Mouse (Mus musculus): ENCODE measurements around the gene Rtp3.

Gene Rtp3

DNA sequence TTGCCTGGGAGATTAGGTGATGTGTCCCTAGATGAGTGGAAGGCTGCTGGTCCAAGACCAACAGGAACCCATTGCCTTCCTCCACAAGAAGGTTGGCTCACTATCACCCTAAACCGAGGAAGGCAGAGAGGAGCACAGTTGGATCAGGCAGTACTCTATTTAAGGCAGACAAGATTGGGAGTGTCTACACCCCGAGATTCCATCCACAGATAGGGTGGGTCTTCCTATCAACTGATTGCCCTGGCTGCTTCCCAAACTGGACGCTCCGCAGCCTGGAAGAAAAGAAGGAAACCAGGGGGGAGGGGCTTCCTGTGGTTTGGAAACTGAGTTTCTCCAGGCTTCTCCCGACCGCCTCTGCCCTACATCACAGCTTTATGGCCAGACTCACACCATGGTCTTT lies at the start of gene Rtp3:
TSS of gene Rtp3 (minus strand) at position 380 of the 400 bp plus-strand sequence.
- Histone ChIP-seq H3K27me3 (ENCODE audit: control insufficient read depth, insufficient read depth, low read length, poor library complexity, severe bottlenecking) (no peaks in the 10 kb centered on the region), H3K36me3 (ENCODE audit: control insufficient read depth, insufficient read depth, low read length, poor library complexity, severe bottlenecking) (no peaks in the 10 kb centered on the region)
- DNase-seq (ENCODE audit: low read depth, low spot score) = no peak

DNA sequence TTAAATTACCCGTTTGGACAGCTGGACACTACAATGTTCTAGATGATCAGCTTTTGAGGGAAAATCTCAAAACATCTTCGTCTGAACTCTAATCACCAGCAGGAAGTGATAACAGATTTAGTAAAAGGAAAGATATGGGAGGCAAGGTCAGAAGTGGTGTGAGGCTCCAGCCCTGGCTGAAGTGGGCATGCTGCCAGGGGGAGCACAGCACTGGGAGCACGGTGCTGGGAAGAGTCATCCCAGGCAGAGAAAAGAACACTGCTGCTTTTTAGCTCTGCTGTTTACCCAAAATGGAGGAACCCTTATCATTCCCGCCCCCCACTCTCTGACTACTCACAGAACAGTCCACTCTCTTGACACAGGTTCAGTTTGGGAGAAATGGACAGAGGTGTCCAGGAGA lies 49.6 kb upstream of the Rtp3 start:
- no peaks in the 10 kb centered on the region for H3K36me3 ChIP-seq (ENCODE audit: control insufficient read depth, insufficient read depth, low read length, poor library complexity, severe bottlenecking)
- H3K27me3 ChIP-seq (ENCODE audit: control insufficient read depth, insufficient read depth, low read length, poor library complexity, severe bottlenecking) = no peaks in the 10 kb centered on the region; the same call in 1 of the 2 replicates
- no peak for DNase-seq (ENCODE audit: low read depth, low spot score)

DNA sequence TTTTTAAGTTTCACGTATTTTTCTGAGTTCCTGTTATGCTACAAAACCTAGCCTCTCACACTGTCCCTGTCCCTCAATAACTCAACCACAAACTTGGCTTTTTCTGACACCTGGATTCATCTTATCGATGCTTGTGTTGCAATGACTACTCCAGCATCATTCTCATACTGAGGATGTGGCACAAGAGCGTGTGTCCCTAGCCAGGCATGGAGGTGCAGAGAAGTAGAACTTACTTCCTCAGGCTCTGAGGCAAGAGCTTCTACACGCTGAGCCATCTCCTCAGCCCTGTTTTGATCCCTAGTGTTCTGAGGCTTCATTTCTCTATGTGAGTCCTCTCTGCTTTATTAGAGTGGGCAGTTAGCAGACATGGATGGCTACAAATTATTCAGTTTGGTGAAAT lies 43.3 kb upstream of the Rtp3 start:
- H3K27me3 ChIP-seq (ENCODE audit: control insufficient read depth, insufficient read depth, low read length, poor library complexity, severe bottlenecking) = no peaks in the 10 kb centered on the region; the same call in 1 of the 2 replicates
- no peak for DNase-seq (ENCODE audit: low read depth, low spot score)
- no peaks in the 10 kb centered on the region for H3K36me3 ChIP-seq (ENCODE audit: control insufficient read depth, insufficient read depth, low read length, poor library complexity, severe bottlenecking)

DNA sequence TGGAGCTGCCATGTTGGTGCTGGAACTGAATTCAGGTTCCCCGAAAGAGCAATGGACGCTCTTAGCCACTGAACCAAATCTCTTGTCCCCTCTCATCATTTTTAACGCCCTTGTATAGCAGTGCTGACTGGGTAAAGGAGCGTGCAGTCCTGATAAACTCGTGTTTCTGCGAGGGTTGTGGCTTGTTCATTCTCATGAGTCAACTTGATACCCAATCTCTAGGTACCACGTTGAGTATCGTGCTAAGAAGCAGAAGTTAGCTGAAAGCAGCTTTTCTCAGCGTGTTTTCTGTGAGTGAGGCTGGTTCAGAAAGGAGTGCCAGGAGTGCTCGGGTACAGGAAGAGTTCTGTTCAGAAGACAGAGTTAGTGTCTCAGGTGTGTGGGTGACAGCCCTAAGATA lies 36.4 kb upstream of the Rtp3 start:
- no peak for DNase-seq (ENCODE audit: low read depth, low spot score)
- H3K36me3 ChIP-seq (ENCODE audit: control insufficient read depth, insufficient read depth, low read length, poor library complexity, severe bottlenecking) = no peaks in the 10 kb centered on the region
- no peaks in the 10 kb centered on the region for H3K27me3 ChIP-seq (ENCODE audit: control insufficient read depth, insufficient read depth, low read length, poor library complexity, severe bottlenecking)

DNA sequence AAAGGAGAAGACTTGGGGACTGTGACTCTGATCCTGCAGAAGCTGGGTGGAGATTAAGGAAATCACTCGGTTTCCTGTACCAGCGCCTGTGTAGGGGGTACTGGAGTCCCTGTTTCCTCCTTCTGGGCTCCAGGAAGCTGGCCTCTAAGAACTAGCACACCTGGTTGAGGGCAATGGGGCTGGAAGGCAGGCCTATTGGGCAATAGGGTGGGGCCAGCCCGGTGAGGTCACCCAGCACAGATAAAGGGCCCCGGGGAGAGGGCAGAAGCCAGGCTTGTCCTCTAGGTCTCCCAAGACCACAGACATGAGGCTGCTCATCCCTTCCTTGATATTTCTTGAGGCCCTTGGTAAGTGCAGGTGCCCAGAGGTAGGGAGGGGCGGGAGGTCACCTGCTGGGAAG lies 28.6 kb upstream of the Rtp3 start, which contains the start of gene Ltf:
TSS of gene Ltf (plus strand) at position 250 of the 400 bp plus-strand sequence.
- no peak for DNase-seq (ENCODE audit: low read depth, low spot score)
- Histone ChIP-seq H3K27me3 (ENCODE audit: control insufficient read depth, insufficient read depth, low read length, poor library complexity, severe bottlenecking) (no peaks in the 10 kb centered on the region), H3K36me3 (ENCODE audit: control insufficient read depth, insufficient read depth, low read length, poor library complexity, severe bottlenecking) (no peaks in the 10 kb centered on the region)

DNA sequence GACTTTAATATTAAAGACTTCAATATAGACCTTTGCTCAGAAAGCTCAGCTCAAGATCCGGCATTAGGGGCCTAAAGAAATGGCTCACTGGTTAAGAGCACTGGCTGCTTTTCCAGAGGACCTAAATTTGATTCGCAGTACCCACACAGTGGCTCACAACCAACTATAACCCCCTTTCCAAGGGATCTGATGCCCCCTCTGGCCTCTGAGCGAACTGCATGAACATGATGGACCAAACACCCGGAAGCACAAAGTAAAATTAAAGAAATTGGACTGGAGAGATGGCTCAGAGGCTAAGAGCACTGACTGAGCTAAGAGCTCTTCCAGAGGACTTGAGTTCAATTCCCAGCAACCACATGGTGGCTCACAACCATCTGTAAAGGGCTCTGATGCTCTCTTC lies 25.3 kb upstream of the Rtp3 start:
- Histone ChIP-seq H3K27me3 (ENCODE audit: control insufficient read depth, insufficient read depth, low read length, poor library complexity, severe bottlenecking) (no peaks in the 10 kb centered on the region), H3K36me3 (ENCODE audit: control insufficient read depth, insufficient read depth, low read length, poor library complexity, severe bottlenecking) (no peaks in the 10 kb centered on the region)
- no peak for DNase-seq (ENCODE audit: low read depth, low spot score)

DNA sequence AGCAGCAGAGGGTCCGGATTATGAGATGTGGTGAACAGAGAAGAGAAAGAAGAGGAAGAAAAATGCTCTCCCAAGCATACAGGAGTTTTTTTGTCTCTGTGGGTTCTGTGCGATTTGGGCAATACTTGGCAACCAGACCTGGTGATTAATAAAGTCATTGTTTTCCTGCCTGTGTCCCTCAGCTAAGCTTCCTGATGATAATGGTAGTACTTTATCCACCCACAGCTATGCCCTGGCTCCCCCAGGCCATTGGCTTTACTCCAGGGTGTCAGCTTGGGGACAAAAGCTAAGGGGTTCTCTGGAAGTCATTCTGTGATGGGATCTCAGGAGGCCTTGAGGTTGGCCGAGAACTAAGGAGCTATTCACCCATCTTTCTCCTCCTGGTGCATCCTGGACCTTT lies 21.7 kb upstream of the Rtp3 start:
- DNase-seq (ENCODE audit: low read depth, low spot score) = no peak
- Histone ChIP-seq H3K36me3 (ENCODE audit: control insufficient read depth, insufficient read depth, low read length, poor library complexity, severe bottlenecking) (no peaks in the 10 kb centered on the region), H3K27me3 (ENCODE audit: control insufficient read depth, insufficient read depth, low read length, poor library complexity, severe bottlenecking) (no peaks in the 10 kb centered on the region)

DNA sequence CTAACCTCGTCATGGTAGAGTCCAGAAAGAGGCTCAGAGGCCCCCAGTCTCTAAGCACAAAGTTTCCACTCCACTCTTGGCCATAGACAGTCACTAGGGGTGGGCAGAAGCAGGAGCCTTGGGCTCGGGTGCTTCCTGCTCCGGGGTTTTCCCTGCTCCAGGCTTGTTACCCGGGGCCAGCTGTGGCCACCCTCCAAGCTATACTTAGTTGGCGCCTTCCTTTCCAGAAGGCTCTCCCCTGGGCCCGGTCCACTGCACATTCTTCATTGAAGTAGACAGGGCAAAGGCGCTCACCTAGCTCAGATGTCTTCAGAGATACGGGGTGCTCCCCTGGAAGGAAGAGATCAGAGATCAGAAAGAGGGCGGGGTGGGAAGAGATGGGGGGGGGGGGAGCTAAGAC lies 21.2 kb upstream of the Rtp3 start:
- H3K36me3 ChIP-seq (ENCODE audit: control insufficient read depth, insufficient read depth, low read length, poor library complexity, severe bottlenecking) = no peaks in the 10 kb centered on the region
- no peak for DNase-seq (ENCODE audit: low read depth, low spot score)
- no peaks in the 10 kb centered on the region for H3K27me3 ChIP-seq (ENCODE audit: control insufficient read depth, insufficient read depth, low read length, poor library complexity, severe bottlenecking)

DNA sequence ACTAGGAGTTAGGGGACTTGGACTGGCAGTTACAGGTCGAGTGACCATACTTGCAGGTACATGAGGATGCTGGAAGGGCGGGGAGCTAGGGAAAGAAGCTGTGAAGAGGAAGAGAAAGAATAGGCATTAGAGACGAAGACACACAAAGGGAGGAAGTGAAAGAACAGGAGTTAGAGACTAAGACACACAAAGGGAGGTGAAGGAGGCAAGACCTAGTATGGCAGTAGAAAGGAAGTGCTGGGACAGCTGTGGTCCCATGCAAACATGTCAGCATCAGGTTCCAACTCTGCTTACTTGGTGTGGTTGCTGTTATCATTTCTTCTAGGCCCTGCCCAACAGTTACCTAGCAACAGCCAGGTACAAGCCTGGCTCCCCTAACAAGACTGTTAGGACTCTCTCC lies 19.4 kb upstream of the Rtp3 start:
- Histone ChIP-seq H3K27me3 (ENCODE audit: control insufficient read depth, insufficient read depth, low read length, poor library complexity, severe bottlenecking) (no peaks in the 10 kb centered on the region), H3K36me3 (ENCODE audit: control insufficient read depth, insufficient read depth, low read length, poor library complexity, severe bottlenecking) (no peaks in the 10 kb centered on the region)
- DNase-seq (ENCODE audit: low read depth, low spot score) = no peak

DNA sequence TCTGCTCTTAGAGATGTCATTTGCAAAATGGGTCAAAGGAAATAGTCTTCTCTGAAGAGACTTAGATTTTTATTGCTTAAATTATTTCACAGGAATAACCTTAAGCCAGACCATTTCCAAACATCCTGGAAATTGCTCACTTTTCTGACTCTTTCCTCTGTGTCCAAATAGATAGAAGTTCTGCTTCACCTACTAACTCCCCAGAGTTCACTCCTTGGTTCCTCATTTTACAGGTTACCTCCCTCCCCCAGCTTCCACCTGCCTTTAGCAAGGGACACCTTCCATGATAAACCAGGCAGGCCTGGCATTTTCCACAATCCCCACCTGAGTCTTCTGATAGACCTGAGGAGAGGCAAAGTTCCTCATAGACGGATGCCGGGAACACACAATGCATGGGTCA lies 16.2 kb upstream of the Rtp3 start:
- H3K36me3 ChIP-seq (ENCODE audit: control insufficient read depth, insufficient read depth, low read length, poor library complexity, severe bottlenecking) = no peaks in the 10 kb centered on the region
- H3K27me3 ChIP-seq (ENCODE audit: control insufficient read depth, insufficient read depth, low read length, poor library complexity, severe bottlenecking) = no peaks in the 10 kb centered on the region
- no peak for DNase-seq (ENCODE audit: low read depth, low spot score)

DNA sequence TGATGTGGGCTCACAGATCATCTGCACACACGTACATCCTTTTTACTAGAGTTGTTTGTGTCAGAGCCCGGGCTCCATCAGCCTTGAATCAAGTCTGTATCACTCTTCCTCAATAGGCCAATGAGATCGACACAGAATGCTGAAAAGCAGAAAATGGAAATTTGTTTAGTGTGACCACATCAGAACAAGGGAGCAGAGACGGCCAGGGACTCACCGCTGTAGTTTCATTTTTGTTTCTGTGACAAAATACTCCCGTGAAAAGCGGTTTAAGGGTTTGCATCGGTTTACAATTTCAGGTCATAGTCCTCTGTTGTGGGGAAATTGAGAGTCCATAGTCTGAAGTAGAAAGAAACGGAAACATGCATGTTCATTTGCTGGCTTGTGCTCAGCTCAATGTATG lies 12.9 kb upstream of the Rtp3 start:
- no peaks in the 10 kb centered on the region for H3K36me3 ChIP-seq (ENCODE audit: control insufficient read depth, insufficient read depth, low read length, poor library complexity, severe bottlenecking)
- no peaks in the 10 kb centered on the region for H3K27me3 ChIP-seq (ENCODE audit: control insufficient read depth, insufficient read depth, low read length, poor library complexity, severe bottlenecking)
- DNase-seq (ENCODE audit: low read depth, low spot score) = no peak

DNA sequence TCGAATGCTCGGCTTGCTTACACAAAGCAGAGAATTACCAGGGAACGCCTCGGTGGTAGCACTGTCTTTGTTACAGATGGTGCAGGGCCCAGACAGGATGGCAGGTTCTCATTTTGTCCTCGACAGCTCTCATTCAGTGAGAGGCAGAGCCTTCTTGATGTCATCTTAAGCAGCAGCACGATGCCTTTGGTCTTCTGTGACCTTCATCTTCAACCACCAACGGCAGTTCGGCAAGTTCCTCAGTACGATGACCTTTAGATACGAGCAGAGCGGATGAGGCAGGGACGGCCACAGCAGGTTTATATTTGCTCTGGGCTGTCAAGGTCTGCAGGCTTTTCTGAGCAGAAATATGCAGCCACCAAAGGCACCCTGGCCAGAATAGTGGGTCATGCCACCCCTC lies 11.2 kb upstream of the Rtp3 start:
- no peak for DNase-seq (ENCODE audit: low read depth, low spot score)
- Histone ChIP-seq H3K36me3 (ENCODE audit: control insufficient read depth, insufficient read depth, low read length, poor library complexity, severe bottlenecking) (no peaks in the 10 kb centered on the region), H3K27me3 (ENCODE audit: control insufficient read depth, insufficient read depth, low read length, poor library complexity, severe bottlenecking) (no peaks in the 10 kb centered on the region)

DNA sequence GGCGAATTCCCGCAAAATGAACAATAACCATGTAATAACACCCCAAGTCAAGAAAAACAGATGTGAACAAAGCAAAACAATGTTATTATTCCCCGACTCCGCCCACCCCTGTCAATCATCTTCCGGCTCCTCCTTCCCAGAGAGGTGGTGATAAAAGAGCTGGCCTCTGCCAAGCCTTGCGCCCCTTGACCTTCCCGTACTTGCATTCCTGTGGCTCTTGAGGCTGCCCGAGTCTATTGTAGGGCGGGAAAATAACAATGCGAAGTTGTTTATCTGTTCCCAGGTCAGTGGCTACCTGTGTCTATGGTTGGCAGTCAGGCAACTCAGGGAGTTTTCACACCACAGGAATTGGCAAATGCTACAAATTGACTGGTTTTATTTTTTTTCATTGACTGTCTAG lies 9.5 kb upstream of the Rtp3 start:
- H3K36me3 ChIP-seq (ENCODE audit: control insufficient read depth, insufficient read depth, low read length, poor library complexity, severe bottlenecking) = no peaks in the 10 kb centered on the region
- no peak for DNase-seq (ENCODE audit: low read depth, low spot score)
- H3K27me3 ChIP-seq (ENCODE audit: control insufficient read depth, insufficient read depth, low read length, poor library complexity, severe bottlenecking) = no peaks in the 10 kb centered on the region

DNA sequence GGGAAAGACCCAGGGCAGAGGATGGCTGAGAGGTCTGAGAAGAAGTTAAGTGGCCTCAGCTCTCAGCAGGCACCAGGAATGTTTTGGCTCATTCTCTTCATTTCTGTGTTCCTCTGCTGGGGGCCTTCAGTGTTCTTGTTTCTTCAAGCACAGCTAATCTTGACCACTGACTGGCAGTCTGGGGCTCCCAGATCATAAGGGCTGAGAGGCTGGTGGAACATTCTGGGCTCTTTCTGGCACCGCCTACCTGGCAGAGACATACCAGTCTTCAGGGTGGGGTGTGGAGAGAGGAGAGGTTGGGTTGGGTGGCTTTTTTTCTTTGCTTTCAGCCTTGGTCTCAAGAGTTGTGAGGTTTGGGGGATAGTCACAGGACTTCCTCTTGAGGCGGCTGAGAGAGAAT lies 8.7 kb upstream of the Rtp3 start:
- H3K27me3 ChIP-seq (ENCODE audit: control insufficient read depth, insufficient read depth, low read length, poor library complexity, severe bottlenecking) = no peaks in the 10 kb centered on the region
- DNase-seq (ENCODE audit: low read depth, low spot score) = no peak
- H3K36me3 ChIP-seq (ENCODE audit: control insufficient read depth, insufficient read depth, low read length, poor library complexity, severe bottlenecking) = no peaks in the 10 kb centered on the region

DNA sequence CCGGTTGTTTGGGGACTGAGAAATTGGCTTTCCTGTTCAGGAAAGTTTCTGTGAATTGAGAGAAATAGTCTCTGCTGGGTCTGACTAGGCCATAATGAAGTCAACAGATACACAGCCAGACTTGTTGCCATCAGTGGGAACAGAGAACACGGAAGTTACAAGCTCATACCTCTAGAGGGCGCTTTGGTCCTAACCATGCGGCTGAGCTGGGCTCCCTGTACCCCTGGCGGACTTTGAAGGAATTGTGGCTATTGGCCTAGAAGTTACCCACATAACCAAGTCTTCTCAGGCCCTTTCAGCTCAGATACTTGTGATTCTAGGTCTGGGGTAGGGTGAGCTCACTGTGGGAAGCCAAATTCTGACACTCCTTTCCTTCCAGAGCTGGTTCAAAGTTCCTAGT lies 6.9 kb upstream of the Rtp3 start:
- Histone ChIP-seq H3K27me3 (ENCODE audit: control insufficient read depth, insufficient read depth, low read length, poor library complexity, severe bottlenecking) (no peaks in the 10 kb centered on the region), H3K36me3 (ENCODE audit: control insufficient read depth, insufficient read depth, low read length, poor library complexity, severe bottlenecking) (no peaks in the 10 kb centered on the region)
- peak; percentile 92 for DNase-seq (ENCODE audit: low read depth, low spot score)

DNA sequence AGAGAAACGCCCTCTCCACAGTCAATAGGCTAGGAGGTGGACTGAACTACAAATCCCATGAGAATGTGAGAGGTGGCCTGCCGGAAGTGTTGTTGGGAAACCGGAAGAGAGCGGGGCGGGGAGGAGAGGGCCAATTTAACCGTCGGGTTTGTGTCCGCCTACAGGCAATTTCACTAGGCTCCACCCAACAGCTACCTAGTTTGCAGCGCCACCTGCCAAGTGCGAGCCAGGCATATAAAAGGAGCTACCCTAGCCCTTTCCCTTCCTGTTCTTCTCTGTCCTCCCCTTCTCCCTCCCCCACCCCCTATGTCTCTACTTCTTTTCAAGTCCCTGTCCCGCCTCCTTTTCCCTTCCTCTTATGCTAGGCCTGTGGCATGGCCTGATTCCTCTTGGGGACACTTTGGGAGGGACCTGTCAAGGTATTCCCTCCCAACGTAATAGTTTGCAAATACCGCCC lies 4.4 kb upstream of the Rtp3 start:
- Histone ChIP-seq H3K27me3 (ENCODE audit: control insufficient read depth, insufficient read depth, low read length, poor library complexity, severe bottlenecking) (no peaks in the 10 kb centered on the region), H3K36me3 (ENCODE audit: control insufficient read depth, insufficient read depth, low read length, poor library complexity, severe bottlenecking) (no peaks in the 10 kb centered on the region)
- DNase-seq (ENCODE audit: low read depth, low spot score) = peak; percentile 91

All from splenic B cell, adult 2 months (primary cell).